Mouse (Mus musculus): Measurements from ENCODE around the gene Gm3739.
"Not testable (repeated sequence)": the region's sequence is repeated elsewhere in the genome, so short reads cannot be mapped to it uniquely, and the experiment has no call there.

Gene Gm3739

GRCm38 (mm10) chr14:7314661-7315060 is at the start of gene Gm3739:
Gm3739 (minus strand) TSS chr14:7315049.
- peak; percentile 0 for DNase-seq (ENCODE audit: low spot score in 2 of 2)

- DNase-seq (ENCODE audit: low spot score in 2 of 2) = not testable (repeated sequence)
Observed at GRCm38 (mm10) chr14:7332295-7332694, 17.4 kb upstream of the Gm3739 start, which contains the start of gene Gm5797. Gm5797 (minus strand) TSS chr14:7332395.

- DNase-seq (ENCODE audit: low spot score in 2 of 2) = peak; percentile 1 to 5
Observed at GRCm38 (mm10) chr14:7315093-7315492, 244 bp upstream of the Gm3739 start.

- DNase-seq (ENCODE audit: low spot score in 2 of 2) = not testable (repeated sequence)
Observed at GRCm38 (mm10) chr14:7264614-7265013, 50.2 kb downstream of the Gm3739 start, which contains the start of gene Gm3727. Gm3727 (minus strand) TSS chr14:7264714.

Data from urinary bladder, postnatal 36 days (tissue).